9 mouse cellular contexts compared by ENCODE assay signal in genomic region chr11:22629991-22630390, GRCm38 (mm10).
DNase-seq lines count a peak whose midpoint lies in the region; ATAC-seq and TF ChIP-seq lines count a peak whose summit lies in the region.
"Had no signal": no experiment of that assay in that cellular context is flagged by ENCODE, and none has a peak within 500 bp of the region (broad histone marks: within the 10 kb centered on the region; RNA-seq: fewer than 3 reads in every experiment).

No protein-coding gene starts in this region.

- 46% methylated on average over 4 of the region's 4 CpGs for WGBS in liver, adult 2 months
- 76% methylated on average over 4 of the region's 4 CpGs for WGBS in hindbrain, embryonic 12.5 days
- WGBS in liver, embryonic 15.5 days (ENCODE audit: insufficient replicate concordance), result 10% methylated on average over 4 of the region's 4 CpGs
- 35% methylated on average over 4 of the region's 4 CpGs for WGBS in stomach, embryonic 16.5 days

- H3K36me3 ChIP-seq in liver, adult 2 months (ENCODE audit: control insufficient read depth, insufficient read depth, low read length), result no peaks in the 10 kb centered on the region
- H3K36me3 ChIP-seq in hindbrain, embryonic 12.5 days, result no peaks in the 10 kb centered on the region
- no peaks in the 10 kb centered on the region for H3K36me3 ChIP-seq in liver, embryonic 15.5 days (replicated peaks)
- no peaks in the 10 kb centered on the region for H3K36me3 ChIP-seq in stomach, embryonic 16.5 days (ENCODE audit: control insufficient read depth, insufficient read depth, low read length)

- no peak overlapping the region for H3K4me3 ChIP-seq in liver, adult 2 months (ENCODE audit: insufficient read depth, low read depth, low read length)
- H3K4me3 ChIP-seq in hindbrain, embryonic 12.5 days, result no peak overlapping the region
- H3K4me3 ChIP-seq in liver, embryonic 15.5 days (replicated peaks), result no peak overlapping the region
- peak overlapping the region; percentile 39 for H3K4me3 ChIP-seq in stomach, embryonic 16.5 days (replicated peaks; ENCODE audit: low read length)

- peak; percentile 27 for DNase-seq in liver, adult 2 months (ENCODE audit: extremely low read depth, low read depth, low spot score)
- DNase-seq in liver, result no peak
- DNase-seq in frontal cortex, postnatal 36 days (ENCODE audit: low spot score in 2 of 2), result no peak
- DNase-seq in thymus, postnatal 25 days, result no peak
- DNase-seq in cerebellum, postnatal 4 days (ENCODE audit: low spot score in 2 of 2), result no peak

- no peak for ATAC-seq in hindbrain, embryonic 12.5 days (ENCODE audit: low FRiP score)
- ATAC-seq in liver, embryonic 15.5 days (ENCODE audit: insufficient read depth), result no peak
- ATAC-seq in stomach, embryonic 16.5 days (ENCODE audit: insufficient read depth, low FRiP score), result peak; percentile 12; the same call in 1 of the 2 replicates
- ATAC-seq: Patski had no signal

- H3K79me2 ChIP-seq in liver, adult 2 months (ENCODE audit: control insufficient read depth, insufficient read depth, low read length), result no peaks in the 10 kb centered on the region

- no peaks in the 10 kb centered on the region for H3K9me3 ChIP-seq in hindbrain, embryonic 12.5 days (replicated peaks)
- H3K9me3 ChIP-seq in liver, embryonic 15.5 days (replicated peaks), result no peaks in the 10 kb centered on the region
- H3K9me3 ChIP-seq in stomach, embryonic 16.5 days (replicated peaks; ENCODE audit: control insufficient read depth, low read length), result no peaks in the 10 kb centered on the region

- peak overlapping the region; percentile 19 for H3K27ac ChIP-seq in liver, adult 2 months (replicated peaks; ENCODE audit: insufficient read depth, low read depth, low read length)
- no peak overlapping the region for H3K27ac ChIP-seq in hindbrain, embryonic 12.5 days
- no peak overlapping the region for H3K27ac ChIP-seq in liver, embryonic 15.5 days (replicated peaks)
- H3K27ac ChIP-seq in stomach, embryonic 16.5 days (ENCODE audit: low read length), result peak overlapping the region; percentile 91

- TF ChIP-seq CTCF in liver, adult 2 months (IDR thresholded peaks at IDR 0.05; ENCODE audit: low read depth, low read length), result no peak

- no peak overlapping the region; the same call in 1 of the 2 replicates for H3K9ac ChIP-seq in liver, adult 2 months (ENCODE audit: low read depth, low read length)
- no peak overlapping the region for H3K9ac ChIP-seq in hindbrain, embryonic 12.5 days
- no peak overlapping the region for H3K9ac ChIP-seq in liver, embryonic 15.5 days
- H3K9ac ChIP-seq in stomach, embryonic 16.5 days (ENCODE audit: low read length), result peak overlapping the region; percentile 69

- no peak for TF ChIP-seq POLR2A in liver, adult 2 months (IDR thresholded peaks at IDR 0.05; ENCODE audit: extremely low read depth, insufficient read depth, low read length)

- no peaks in the 10 kb centered on the region for H3K27me3 ChIP-seq in liver, adult 2 months (ENCODE audit: control insufficient read depth, insufficient read depth, low read length)
- no peaks in the 10 kb centered on the region for H3K27me3 ChIP-seq in hindbrain, embryonic 12.5 days
- no peaks in the 10 kb centered on the region for H3K27me3 ChIP-seq in liver, embryonic 15.5 days
- H3K27me3 ChIP-seq in stomach, embryonic 16.5 days (ENCODE audit: control insufficient read depth, insufficient read depth, low read length), result no peaks in the 10 kb centered on the region
- H3K27me3 ChIP-seq: Patski had no signal

- peaks cover 5% of the 10 kb centered on the region for H3K4me1 ChIP-seq in liver, adult 2 months (ENCODE audit: control insufficient read depth, insufficient read depth, low read length)
- peaks cover 9% of the 10 kb centered on the region for H3K4me1 ChIP-seq in hindbrain, embryonic 12.5 days
- H3K4me1 ChIP-seq in liver, embryonic 15.5 days (replicated peaks), result peaks cover 13% of the 10 kb centered on the region; the same call in 1 of the 2 replicates
- peaks cover 23% of the 10 kb centered on the region for H3K4me1 ChIP-seq in stomach, embryonic 16.5 days (ENCODE audit: control insufficient read depth, insufficient read depth, low read length)

- peak overlapping the region; percentile 39 for H3K4me2 ChIP-seq in hindbrain, embryonic 12.5 days (replicated peaks)
- peak overlapping the region; percentile 36 for H3K4me2 ChIP-seq in liver, embryonic 15.5 days
- H3K4me2 ChIP-seq in stomach, embryonic 16.5 days (ENCODE audit: low read depth, low read length), result peak overlapping the region; percentile 61

Comparison
In these comparisons a context has a peak if more than half of its experiments do, and no peak if none do; other contexts are left out.
1. H3K27ac ChIP-seq: peak in liver, adult 2 months (single experiment) and stomach, embryonic 16.5 days (single experiment); none in hindbrain, embryonic 12.5 days (single experiment) and liver, embryonic 15.5 days (single experiment).
2. Peak in every context shown above with its lines, with median percentiles within 50 percentile points of each other: H3K4me2 ChIP-seq.